Mouse (Mus musculus) limb, embryonic 14.5 days (tissue): Measurements from ENCODE around the gene Mchr1. TPM values are rescaled to one million over a fixed set of nuclear protein-coding genes. Genes with fewer than 3 reads are reported as not detected.

Source experiments
- ATAC-seq: fragments of 200-750 bp; cut with Nextera tagmentation; 2 replicates; pipeline ENCODE4 v1.8.0; 2017; ENCODE audit warnings: low read depth, moderate number of reproducible peaks, moderate TSS enrichment; ENCODE audit not compliant: low FRiP score
- DNase-seq: peaks from one replicate; pipeline ENCODE4 v3.0.0-alpha.2; 2015; ENCODE audit warnings: low spot score
- H3K27ac ChIP-seq: fragments of 300-500 bp; sonication (generic); replicated peaks from 2 replicates; pipeline ENCODE4 v1.5.1; 2014; ENCODE audit warnings: low read depth, mild to moderate bottlenecking, low read length, moderate library complexity, mixed read lengths
- H3K27me3 ChIP-seq: fragments of 300-500 bp; sonication (generic); 2 replicates; pipeline ENCODE4 v1.6.1; 2014; ENCODE audit warnings: low read length, mixed read lengths; ENCODE audit not compliant: control insufficient read depth, insufficient read depth
- H3K36me3 ChIP-seq: fragments of 300-500 bp; sonication (generic); 2 replicates; pipeline ENCODE4 v1.6.1; 2014; ENCODE audit warnings: mild to moderate bottlenecking, low read length, moderate library complexity, mixed read lengths; ENCODE audit not compliant: control insufficient read depth, insufficient read depth
- H3K4me1 ChIP-seq: fragments of 300-500 bp; sonication (generic); 2 replicates; pipeline ENCODE4 v1.6.1; 2014; ENCODE audit warnings: antibody characterized with exemption, low read length, mixed read lengths; ENCODE audit not compliant: control insufficient read depth, insufficient read depth
- H3K4me2 ChIP-seq: fragments of 300-500 bp; sonication (generic); replicated peaks from 2 replicates; pipeline ENCODE4 v1.6.1; 2014; ENCODE audit warnings: low read depth, mild to moderate bottlenecking, low read length, moderate library complexity; ENCODE audit not compliant: severe bottlenecking
- H3K4me3 ChIP-seq: fragments of 300-500 bp; sonication (generic); replicated peaks from 2 replicates; pipeline ENCODE4 v1.5.1; 2014; ENCODE audit warnings: low read length
- H3K9ac ChIP-seq: fragments of 300-500 bp; sonication (generic); 2 replicates; pipeline ENCODE4 v1.6.1; 2014; ENCODE audit warnings: mild to moderate bottlenecking, low read depth, low read length, moderate library complexity; ENCODE audit not compliant: severe bottlenecking
- H3K9me3 ChIP-seq: fragments of 300-500 bp; sonication (generic); 2 replicates; pipeline ENCODE4 v1.6.1; 2016; ENCODE audit warnings: low read length; ENCODE audit not compliant: control insufficient read depth
- POLR2A ChIP-seq: fragments of 200-500 bp; IDR thresholded peaks from 2 replicates; pipeline ENCODE4 v1.8.0; 2012; ENCODE audit warnings: inconsistent platforms, mild to moderate bottlenecking, moderate library complexity, borderline replicate concordance; ENCODE audit not compliant: insufficient read depth, insufficient read length; ENCODE audit errors: extremely low read depth
- WGBS: fragments of 180-500 bp; shearing (Covaris S2); extraction: QIAGEN DNeasy Blood & Tissue Kit; methylation state at CpG from one replicate; pipeline ENCODE4 v1.1.7; 2014; 5-methylcytosine and 5-hydroxymethylcytosine counted together
- polyA plus RNA-seq, 2 experiments: library from polyadenylated mRNA; depleted of rRNA in 1 of 2; stranded (reverse) in 1 of 2; unstranded in 1 of 2; fragments of >200 nt; fragmentation: Nextera tagmentation in 1 of 2; extraction: Ambion mirVana in 1 of 2; gene quantifications; 2 replicates each; pipeline versions ENCODE4 v1.2.1 to v1.2.3; 2012 to 2014

The Mchr1 gene
- polyA plus RNA-seq, 2 experiments, result 1.2 to 1.7 TPM

- Histone ChIP-seq H3K9ac (0 out of 2 replicates have a peak overlapping the region, but pooled peaks have one; percentile 28), H3K36me3 (no peaks in the 10 kb centered on the region), H3K27ac (no peak overlapping the region), H3K4me1 (peaks cover 6% of the 10 kb centered on the region), H3K27me3 (no peaks in the 10 kb centered on the region), H3K4me3 (no peak overlapping the region), H3K9me3 (no peaks in the 10 kb centered on the region), H3K4me2 (no peak overlapping the region)
- 15% methylated on average over 13 of the region's 13 CpGs for WGBS
- ATAC-seq, result 0 out of 2 replicates have a peak, but pooled peaks have one; percentile 30
- TF ChIP-seq POLR2A, result no peak
- no peak for DNase-seq
Observed at GRCm38 (mm10) chr15:81272305-81273053, 37.2 kb downstream of the Mchr1 start.

GRCm38 (mm10) chr15:81273361-81273760 lies 38.1 kb downstream of the Mchr1 start:
- 61% methylated on average over 2 of the region's 2 CpGs for WGBS
- TF ChIP-seq POLR2A, result no peak
- Histone ChIP-seq H3K4me1 (peaks cover 15% of the 10 kb centered on the region), H3K9ac (no peak overlapping the region), H3K4me3 (no peak overlapping the region), H3K4me2 (no peak overlapping the region), H3K9me3 (no peaks in the 10 kb centered on the region), H3K27me3 (no peaks in the 10 kb centered on the region), H3K36me3 (no peaks in the 10 kb centered on the region), H3K27ac (no peak overlapping the region)
- DNase-seq (no peak), ATAC-seq (no peak)

GRCm38 (mm10) chr15:81277928-81278327 lies 42.6 kb downstream of the Mchr1 start:
- H3K4me2 ChIP-seq, result 0 out of 2 replicates have a peak overlapping the region, but pooled peaks have one; percentile 7
- ATAC-seq (peak; percentile 53; the same call in 1 of the 2 replicates), DNase-seq (no peak)
- H3K27ac ChIP-seq, result no peak overlapping the region
- H3K27me3 ChIP-seq, result no peaks in the 10 kb centered on the region
- H3K4me1 ChIP-seq, result peaks cover 12% of the 10 kb centered on the region
- H3K9me3 ChIP-seq, result no peaks in the 10 kb centered on the region
- no peak overlapping the region for H3K9ac ChIP-seq
- WGBS, result 9% methylated on average over 9 of the region's 11 CpGs
- no peaks in the 10 kb centered on the region for H3K36me3 ChIP-seq
- no peak overlapping the region for H3K4me3 ChIP-seq
- no peak for TF ChIP-seq POLR2A

- H3K4me1 ChIP-seq, result peaks cover 12% of the 10 kb centered on the region
- H3K4me2 ChIP-seq, result no peak overlapping the region
- H3K9me3 ChIP-seq, result no peaks in the 10 kb centered on the region
- DNase-seq (no peak), ATAC-seq (no peak)
- H3K9ac ChIP-seq, result no peak overlapping the region
- H3K27ac ChIP-seq, result no peak overlapping the region
- no peaks in the 10 kb centered on the region for H3K27me3 ChIP-seq
- no peaks in the 10 kb centered on the region for H3K36me3 ChIP-seq
- no peak overlapping the region for H3K4me3 ChIP-seq
- no peak for TF ChIP-seq POLR2A
- 59% methylated on average over 6 of the region's 6 CpGs for WGBS
Observed at GRCm38 (mm10) chr15:81278699-81279098, 43.4 kb downstream of the Mchr1 start.

- H3K4me3 ChIP-seq, result no peak overlapping the region
- H3K36me3 ChIP-seq, result no peaks in the 10 kb centered on the region
- H3K4me2 ChIP-seq, result no peak overlapping the region
- no peak for TF ChIP-seq POLR2A
- no peaks in the 10 kb centered on the region for H3K27me3 ChIP-seq
- no peak overlapping the region for H3K9ac ChIP-seq
- H3K9me3 ChIP-seq, result no peaks in the 10 kb centered on the region
- ATAC-seq (no peak), DNase-seq (no peak)
- WGBS, result 75% methylated on average over 9 of the region's 9 CpGs
- H3K4me1 ChIP-seq, result no peaks in the 10 kb centered on the region
- H3K27ac ChIP-seq, result no peak overlapping the region
Observed at GRCm38 (mm10) chr15:81284121-81284734, 48.9 kb downstream of the Mchr1 start.

Other genes starting within 250 kb of the Mchr1 start
- 29.8 and 39.1 TPM in 2 replicates for gene Mrtfa, start 44.7 kb upstream of the Mchr1 start, polyA plus RNA-seq (2012; rRNA removed)
- gene Mrtfa, start 44.7 kb upstream of the Mchr1 start, polyA plus RNA-seq (2014; fragmentation: Nextera tagmentation; extraction: Ambion mirVana), result 25.2 and 30.0 TPM in 2 replicates
- 94.6 and 97.3 TPM in 2 replicates for gene Slc25a17, start 125.3 kb downstream of the Mchr1 start, polyA plus RNA-seq (2012; rRNA removed)
- gene Slc25a17, start 125.3 kb downstream of the Mchr1 start, polyA plus RNA-seq (2014; fragmentation: Nextera tagmentation; extraction: Ambion mirVana), result 124 and 126 TPM in 2 replicates
- gene St13, start 164.6 kb downstream of the Mchr1 start, polyA plus RNA-seq (2012; rRNA removed), result 44.0 and 81.7 TPM in 2 replicates
- 137 and 141 TPM in 2 replicates for gene St13, start 164.6 kb downstream of the Mchr1 start, polyA plus RNA-seq (2014; fragmentation: Nextera tagmentation; extraction: Ambion mirVana)
- gene Xpnpep3, start 164.6 kb downstream of the Mchr1 start, polyA plus RNA-seq (2012; rRNA removed), result 10.4 and 10.5 TPM in 2 replicates
- gene Xpnpep3, start 164.6 kb downstream of the Mchr1 start, polyA plus RNA-seq (2014; fragmentation: Nextera tagmentation; extraction: Ambion mirVana), result 6.6 and 7.7 TPM in 2 replicates
- not detected in 2 replicates for gene Dnajb7, start 172.8 kb downstream of the Mchr1 start, polyA plus RNA-seq (2012; rRNA removed)
- 1.00 and 1.4 TPM in 2 replicates for gene Dnajb7, start 172.8 kb downstream of the Mchr1 start, polyA plus RNA-seq (2014; fragmentation: Nextera tagmentation; extraction: Ambion mirVana)
- 154 and 233 TPM in 2 replicates for gene Rbx1, start 230.8 kb downstream of the Mchr1 start, polyA plus RNA-seq (2012; rRNA removed)
- 515 and 532 TPM in 2 replicates for gene Rbx1, start 230.8 kb downstream of the Mchr1 start, polyA plus RNA-seq (2014; fragmentation: Nextera tagmentation; extraction: Ambion mirVana)